Mouse (Mus musculus) ovary, postnatal 36 days (tissue): ENCODE results near the gene Olfr462.
"Not testable (repeated sequence)": the region's sequence is repeated elsewhere in the genome, so short reads cannot be mapped to it uniquely, and the experiment has no call there.

Experiments
- DNase-seq: peaks from one replicate; pipeline ENCODE4 v3.0.0; 2022; ENCODE audit warnings: low spot score, mixed read lengths

Olfr462 gene

GRCm38 (mm10) chr11:87892168-87892567 is at the start of gene Olfr462:
Gene Olfr462, minus strand, starts transcription at chr11:87892268.
- DNase-seq, result no peak

- no peak for DNase-seq
Observed at GRCm38 (mm10) chr11:87935467-87935866, 43.4 kb upstream of the Olfr462 start.

GRCm38 (mm10) chr11:87933731-87934130 is 41.7 kb upstream of the Olfr462 start:
- DNase-seq, result no peak

GRCm38 (mm10) chr11:87930348-87930747 is 38.3 kb upstream of the Olfr462 start:
- DNase-seq, result no peak

- DNase-seq, result peak; percentile 42
Observed at GRCm38 (mm10) chr11:87920966-87921365, 28.9 kb upstream of the Olfr462 start, which contains the start of gene Olfr464. Gene Olfr464, minus strand, starts transcription at chr11:87920967.

- no peak for DNase-seq
Observed at GRCm38 (mm10) chr11:87920301-87920700, 28.2 kb upstream of the Olfr462 start.

GRCm38 (mm10) chr11:87916005-87916404 is 23.9 kb upstream of the Olfr462 start:
- DNase-seq, result no peak

- DNase-seq, result no peak
Observed at GRCm38 (mm10) chr11:87904331-87904730, 12.3 kb upstream of the Olfr462 start.

GRCm38 (mm10) chr11:87897287-87897686 is 5.2 kb upstream of the Olfr462 start, which contains the start of gene Olfr463:
Gene Olfr463, minus strand, starts transcription at chr11:87897387.
- no peak for DNase-seq

- DNase-seq, result no peak
Observed at GRCm38 (mm10) chr11:87884856-87885255, 7.2 kb downstream of the Olfr462 start.

- DNase-seq, result no peak
Observed at GRCm38 (mm10) chr11:87883493-87883892, 8.6 kb downstream of the Olfr462 start.

- no peak for DNase-seq
Observed at GRCm38 (mm10) chr11:87881714-87882113, 10.4 kb downstream of the Olfr462 start.

GRCm38 (mm10) chr11:87879826-87880225 is 12.2 kb downstream of the Olfr462 start:
- DNase-seq, result no peak

- no peak for DNase-seq
Observed at GRCm38 (mm10) chr11:87875436-87875835, 16.6 kb downstream of the Olfr462 start, which contains the start of gene Epx. Gene Epx, minus strand, starts transcription at chr11:87875536.

- no peak for DNase-seq
Observed at GRCm38 (mm10) chr11:87871766-87872165, 20.3 kb downstream of the Olfr462 start.

GRCm38 (mm10) chr11:87870096-87870495 is 22.0 kb downstream of the Olfr462 start:
- no peak for DNase-seq

GRCm38 (mm10) chr11:87866891-87867290 is 25.2 kb downstream of the Olfr462 start:
- not testable (repeated sequence) for DNase-seq

GRCm38 (mm10) chr11:87862805-87863204 is 29.3 kb downstream of the Olfr462 start:
- DNase-seq, result no peak

- DNase-seq, result no peak
Observed at GRCm38 (mm10) chr11:87860426-87860825, 31.6 kb downstream of the Olfr462 start.

- DNase-seq, result no peak
Observed at GRCm38 (mm10) chr11:87859273-87859672, 32.8 kb downstream of the Olfr462 start.

- DNase-seq, result no peak
Observed at GRCm38 (mm10) chr11:87854550-87854949, 37.5 kb downstream of the Olfr462 start.

GRCm38 (mm10) chr11:87853597-87853954 is 38.5 kb downstream of the Olfr462 start:
- no peak for DNase-seq

- peak; percentile 88 for DNase-seq
Observed at GRCm38 (mm10) chr11:87852690-87853596, 39.1 kb downstream of the Olfr462 start, which contains the start of gene Mks1. Gene Mks1, plus strand, starts transcription at chr11:87853215.
